Mouse (Mus musculus): ENCODE results near the gene St3gal3. TPM values are rescaled to one million over a fixed set of nuclear protein-coding genes. Genes with fewer than 3 reads are reported as not detected.

St3gal3 gene
- polyA plus RNA-seq, 1 experiment from 2014 or later: 6.7 TPM

DNA sequence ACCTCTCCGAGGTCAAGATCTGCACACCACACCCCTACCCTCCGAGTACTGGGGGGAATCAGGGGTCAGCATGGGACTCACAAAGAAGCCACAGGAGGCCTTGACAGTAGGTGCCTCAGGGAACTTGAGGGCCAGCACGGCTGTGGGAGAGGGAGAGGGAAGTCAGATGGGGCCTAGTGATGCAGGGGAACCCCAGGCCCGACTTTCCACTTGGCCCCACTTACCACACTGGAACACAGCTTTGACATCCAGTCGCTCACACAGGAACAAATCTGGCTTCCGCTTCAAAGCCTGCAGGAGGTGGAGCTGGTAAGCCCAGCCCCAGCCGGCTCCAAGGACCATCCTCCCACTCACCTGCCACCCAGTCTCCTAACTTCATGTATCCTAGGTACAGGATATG is 239.4 kb downstream of the St3gal3 start:
- Histone ChIP-seq H3K4me1 (replicated peaks; ENCODE audit: insufficient read depth, low read length) (peaks cover 11% of the 10 kb centered on the region), H3K27me3 (ENCODE audit: insufficient read depth, low read length) (no peaks in the 10 kb centered on the region), H3K36me3 (ENCODE audit: insufficient read depth, low read length) (peaks cover 26% of the 10 kb centered on the region; the same call in 1 of the 2 replicates)

DNA sequence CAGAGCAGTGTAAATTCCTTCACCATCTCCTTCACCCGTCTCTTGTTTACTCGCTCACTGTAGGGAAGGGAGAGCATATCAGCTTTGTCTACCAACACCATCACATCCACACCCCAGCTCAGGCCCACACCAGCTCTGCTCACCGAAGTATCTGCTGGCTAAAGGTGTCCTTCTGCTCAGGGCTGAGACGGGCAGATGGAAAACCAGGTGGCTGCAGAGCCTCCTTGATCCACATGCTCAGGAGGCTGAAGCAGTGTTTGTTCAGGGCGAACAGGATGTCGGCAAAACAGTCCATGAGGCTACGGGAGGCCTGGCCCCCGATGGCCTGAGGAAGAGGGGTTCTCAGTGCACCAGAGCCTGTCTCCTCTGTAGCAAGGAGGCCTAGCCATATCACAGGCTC is 240.1 kb downstream of the St3gal3 start:
- Histone ChIP-seq H3K4me1 (replicated peaks; ENCODE audit: insufficient read depth, low read length) (peaks cover 11% of the 10 kb centered on the region), H3K27me3 (ENCODE audit: insufficient read depth, low read length) (no peaks in the 10 kb centered on the region), H3K36me3 (ENCODE audit: insufficient read depth, low read length) (peaks cover 26% of the 10 kb centered on the region; the same call in 1 of the 2 replicates), H3K27ac (no peak overlapping the region), H3K4me3 (replicated peaks; ENCODE audit: low read depth, low read length) (no peak overlapping the region), H3K9me3 (replicated peaks; ENCODE audit: low read length) (no peaks in the 10 kb centered on the region), H3K4me2 (ENCODE audit: low read length) (no peak overlapping the region), H3K9ac (ENCODE audit: low read depth, low read length) (no peak overlapping the region)
- ATAC-seq (replicated peaks; ENCODE audit: low FRiP score, low read depth) (no peak), DNase-seq (ENCODE audit: low spot score) (no peak)
- 89% methylated on average over 8 of the region's 8 CpGs for WGBS
- TF ChIP-seq CTCF (IDR thresholded peaks at IDR 0.05; ENCODE audit: low read depth): no peak

More for the DNA sequence above, 239.4 kb downstream of the St3gal3 start:
- WGBS: 79% methylated on average over 7 of the region's 7 CpGs
- Histone ChIP-seq H3K9me3 (replicated peaks; ENCODE audit: low read length) (no peaks in the 10 kb centered on the region), H3K4me2 (ENCODE audit: low read length) (no peak overlapping the region), H3K9ac (ENCODE audit: low read depth, low read length) (no peak overlapping the region), H3K27ac (no peak overlapping the region), H3K4me3 (replicated peaks; ENCODE audit: low read depth, low read length) (no peak overlapping the region)
- DNase-seq (ENCODE audit: low spot score) (no peak), ATAC-seq (replicated peaks; ENCODE audit: low FRiP score, low read depth) (no peak)
- no peak for TF ChIP-seq CTCF (IDR thresholded peaks at IDR 0.05; ENCODE audit: low read depth)

DNA sequence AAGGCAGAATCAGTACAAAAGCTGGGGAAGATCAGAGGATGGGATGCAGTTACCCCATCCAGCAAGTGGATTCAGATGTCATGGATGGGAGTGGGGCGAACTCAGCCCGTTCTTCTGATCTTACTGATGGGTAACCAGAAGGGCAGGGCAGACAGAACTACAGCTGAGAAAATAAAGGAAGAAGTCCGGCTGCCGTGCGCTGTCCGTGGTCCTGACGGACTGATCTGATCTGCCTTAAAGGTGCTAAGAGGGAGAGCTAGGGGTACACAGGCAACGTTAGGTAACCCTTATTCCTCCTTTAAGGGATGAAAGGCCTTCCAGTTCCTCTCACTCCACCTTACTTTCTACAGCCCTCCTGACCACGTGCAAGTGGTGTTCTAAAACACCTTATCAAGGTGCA is 241.3 kb downstream of the St3gal3 start:
- Histone ChIP-seq H3K36me3 (ENCODE audit: insufficient read depth, low read length) (peaks cover 21% of the 10 kb centered on the region; the same call in 1 of the 2 replicates), H3K9me3 (replicated peaks; ENCODE audit: low read length) (no peaks in the 10 kb centered on the region), H3K9ac (ENCODE audit: low read depth, low read length) (no peak overlapping the region), H3K4me1 (replicated peaks; ENCODE audit: insufficient read depth, low read length) (peaks cover 11% of the 10 kb centered on the region), H3K27ac (no peak overlapping the region), H3K27me3 (ENCODE audit: insufficient read depth, low read length) (no peaks in the 10 kb centered on the region), H3K4me3 (replicated peaks; ENCODE audit: low read depth, low read length) (no peak overlapping the region), H3K4me2 (ENCODE audit: low read length) (no peak overlapping the region)
- peak; percentile 77 for DNase-seq (ENCODE audit: low spot score)
- no peak for TF ChIP-seq CTCF (IDR thresholded peaks at IDR 0.05; ENCODE audit: low read depth)
- no peak for ATAC-seq (replicated peaks; ENCODE audit: low FRiP score, low read depth)
- WGBS: 8% methylated on average over 9 of the region's 9 CpGs

DNA sequence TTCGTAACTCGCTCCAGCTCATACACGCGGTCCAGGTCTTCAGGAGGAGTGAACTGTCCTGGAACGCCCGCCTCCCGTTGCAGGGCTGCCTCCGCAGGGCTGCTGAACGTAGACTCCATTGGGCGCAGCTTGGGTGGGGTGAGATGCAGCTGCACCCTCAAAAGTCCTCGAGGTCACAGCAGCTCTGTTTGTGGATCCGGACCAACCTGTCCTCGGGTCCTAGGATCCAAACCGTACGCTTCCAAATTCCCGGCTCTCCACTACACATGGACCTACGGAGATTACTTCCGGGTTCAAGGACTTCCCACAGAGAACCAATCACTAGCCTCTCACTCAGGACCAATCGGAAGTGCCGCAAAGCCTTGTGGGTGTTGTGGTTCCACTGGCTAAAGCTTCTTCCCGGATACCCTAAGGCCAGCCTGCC is 243.0 kb downstream of the St3gal3 start, which contains the start of gene Dph2:
Gene Dph2 (minus strand): TSS at position 295 of the 424 bp plus-strand sequence.
- Histone ChIP-seq H3K9ac (ENCODE audit: low read depth, low read length) (peak within 1 kb of the TSS; percentile 51), H3K36me3 (ENCODE audit: insufficient read depth, low read length) (peaks cover 17% of the 10 kb centered on the region; the same call in 1 of the 2 replicates), H3K4me3 (replicated peaks; ENCODE audit: low read depth, low read length) (peak within 1 kb of the TSS; percentile 60), H3K4me2 (ENCODE audit: low read length) (peak within 1 kb of the TSS; percentile 98), H3K27ac (no peak within 1 kb of the TSS), H3K4me1 (replicated peaks; ENCODE audit: insufficient read depth, low read length) (peaks cover 11% of the 10 kb centered on the region), H3K9me3 (replicated peaks; ENCODE audit: low read length) (no peaks in the 10 kb centered on the region), H3K27me3 (ENCODE audit: insufficient read depth, low read length) (no peaks in the 10 kb centered on the region)
- peak; percentile 77 for ATAC-seq (replicated peaks; ENCODE audit: low FRiP score, low read depth)
- no peak for TF ChIP-seq CTCF (IDR thresholded peaks at IDR 0.05; ENCODE audit: low read depth)
- WGBS: under 1% methylated on average over 21 of the region's 21 CpGs
- peak; percentile 97 for DNase-seq (ENCODE audit: low spot score)

DNA sequence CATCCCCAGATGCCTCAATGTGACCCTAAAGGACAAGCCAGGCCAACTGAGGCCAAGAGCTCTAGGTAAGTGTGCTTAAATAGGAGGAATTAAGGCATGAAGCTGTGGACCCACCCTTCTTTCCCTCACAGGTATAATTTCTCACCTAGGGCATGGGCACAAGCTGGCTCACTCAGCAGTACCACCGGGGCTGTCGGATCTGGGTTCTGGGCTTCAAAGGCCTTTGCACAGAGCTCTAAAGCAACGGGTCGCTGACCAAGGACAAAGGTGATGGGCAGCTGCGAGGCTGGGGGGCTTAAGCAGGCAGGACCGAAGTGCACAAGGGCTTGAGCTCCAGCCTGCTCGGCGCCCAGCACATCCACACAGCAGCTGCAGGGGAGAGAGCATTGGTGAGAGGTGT is 244.0 kb downstream of the St3gal3 start:
- Histone ChIP-seq H3K4me3 (replicated peaks; ENCODE audit: low read depth, low read length) (no peak overlapping the region), H3K27me3 (ENCODE audit: insufficient read depth, low read length) (no peaks in the 10 kb centered on the region), H3K9me3 (replicated peaks; ENCODE audit: low read length) (no peaks in the 10 kb centered on the region), H3K4me2 (ENCODE audit: low read length) (peak overlapping the region; percentile 98; the same call in 1 of the 2 replicates), H3K4me1 (replicated peaks; ENCODE audit: insufficient read depth, low read length) (peaks cover 11% of the 10 kb centered on the region), H3K27ac (no peak overlapping the region), H3K9ac (ENCODE audit: low read depth, low read length) (no peak overlapping the region), H3K36me3 (ENCODE audit: insufficient read depth, low read length) (peaks cover 17% of the 10 kb centered on the region; the same call in 1 of the 2 replicates)
- TF ChIP-seq CTCF (IDR thresholded peaks at IDR 0.05; ENCODE audit: low read depth): no peak
- no peak for DNase-seq (ENCODE audit: low spot score)
- ATAC-seq (replicated peaks; ENCODE audit: low FRiP score, low read depth): no peak
- 80% methylated on average over 8 of the region's 8 CpGs for WGBS

DNA sequence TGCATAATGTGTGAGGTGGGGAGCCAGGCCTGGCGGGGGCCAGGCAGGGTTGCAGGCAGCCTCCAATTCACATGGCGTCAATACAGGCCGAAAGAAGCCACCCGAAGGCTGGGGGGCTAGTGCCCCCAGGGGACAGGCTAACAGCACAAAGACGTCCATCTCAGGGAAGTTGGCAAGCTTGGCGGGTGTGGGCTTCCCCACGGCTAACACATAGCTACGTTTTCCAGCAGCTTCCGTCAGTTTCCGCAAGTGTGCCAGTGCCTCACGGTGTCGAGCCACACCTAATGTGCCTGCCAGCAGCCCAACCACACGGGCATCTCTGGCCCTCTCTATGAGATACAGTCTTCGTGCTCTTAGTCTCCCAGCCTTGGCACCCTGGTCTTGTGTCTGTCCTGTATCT is 244.7 kb downstream of the St3gal3 start:
- DNase-seq (ENCODE audit: low spot score) (no peak), ATAC-seq (replicated peaks; ENCODE audit: low FRiP score, low read depth) (no peak)
- Histone ChIP-seq H3K9me3 (replicated peaks; ENCODE audit: low read length) (no peaks in the 10 kb centered on the region), H3K4me2 (ENCODE audit: low read length) (no peak overlapping the region), H3K4me3 (replicated peaks; ENCODE audit: low read depth, low read length) (no peak overlapping the region), H3K27me3 (ENCODE audit: insufficient read depth, low read length) (no peaks in the 10 kb centered on the region), H3K36me3 (ENCODE audit: insufficient read depth, low read length) (peaks cover 15% of the 10 kb centered on the region; the same call in 1 of the 2 replicates), H3K4me1 (replicated peaks; ENCODE audit: insufficient read depth, low read length) (peaks cover 11% of the 10 kb centered on the region), H3K9ac (ENCODE audit: low read depth, low read length) (no peak overlapping the region), H3K27ac (no peak overlapping the region)
- no peak for TF ChIP-seq CTCF (IDR thresholded peaks at IDR 0.05; ENCODE audit: low read depth)
- WGBS: 93% methylated on average over 14 of the region's 14 CpGs

DNA sequence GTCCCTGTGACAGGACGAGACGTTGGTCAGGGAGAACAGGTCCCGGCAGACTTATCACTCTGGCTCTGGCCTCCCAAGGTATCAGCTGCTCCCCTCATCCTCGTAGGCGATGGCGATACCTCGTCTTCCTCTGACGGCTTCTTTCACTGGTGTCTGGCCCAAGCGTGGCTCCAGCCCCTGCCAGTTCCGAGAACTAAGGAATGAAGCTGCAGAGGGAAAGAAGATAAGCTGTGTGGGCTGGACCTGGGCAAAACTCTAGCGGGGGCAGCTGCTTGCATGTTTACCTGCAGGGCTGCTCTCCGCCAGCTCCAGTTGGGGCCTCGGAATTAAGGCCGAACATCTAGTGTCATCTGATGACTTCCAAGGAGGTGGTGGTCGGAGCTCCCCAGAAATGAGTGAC is 245.2 kb downstream of the St3gal3 start:
- no peak overlapping the region for H3K4me2 ChIP-seq (ENCODE audit: low read length)
- no peaks in the 10 kb centered on the region for H3K9me3 ChIP-seq (replicated peaks; ENCODE audit: low read length)
- TF ChIP-seq CTCF (IDR thresholded peaks at IDR 0.05; ENCODE audit: low read depth): no peak
- no peak overlapping the region for H3K27ac ChIP-seq
- no peak overlapping the region for H3K4me3 ChIP-seq (replicated peaks; ENCODE audit: low read depth, low read length)
- H3K27me3 ChIP-seq (ENCODE audit: insufficient read depth, low read length): no peaks in the 10 kb centered on the region
- WGBS: 91% methylated on average over 15 of the region's 15 CpGs
- peaks cover 14% of the 10 kb centered on the region; the same call in 1 of the 2 replicates for H3K36me3 ChIP-seq (ENCODE audit: insufficient read depth, low read length)
- ATAC-seq (replicated peaks; ENCODE audit: low FRiP score, low read depth): no peak
- no peak overlapping the region for H3K9ac ChIP-seq (ENCODE audit: low read depth, low read length)
- no peak for DNase-seq (ENCODE audit: low spot score)
- H3K4me1 ChIP-seq (replicated peaks; ENCODE audit: insufficient read depth, low read length): peaks cover 11% of the 10 kb centered on the region
